Comparison of ENCODE assay signal across 12 mouse cellular contexts in genomic region chr1:160746786-160747185, GRCm38 (mm10). TPM values are rescaled to one million over a fixed set of nuclear protein-coding genes. Genes with fewer than 3 reads are reported as not detected.
DNase-seq lines count a peak whose midpoint lies in the region; ATAC-seq and TF ChIP-seq lines count a peak whose summit lies in the region.
"Had no signal": no experiment of that assay in that cellular context is flagged by ENCODE, and none has a peak within 500 bp of the region (broad histone marks: within the 10 kb centered on the region; RNA-seq: fewer than 3 reads in every experiment).

No protein-coding gene starts in this region.

- no peaks in the 10 kb centered on the region for H3K4me1 ChIP-seq in kidney, embryonic 14.5 days (ENCODE audit: control insufficient read depth, insufficient read depth, low read length)
- 0 out of 2 replicates have a peak, but pooled peaks cover 3% of the 10 kb centered on the region for H3K4me1 ChIP-seq in lung, postnatal 0 days (ENCODE audit: insufficient read depth, low read depth, low read length)

- no peak overlapping the region for H3K27ac ChIP-seq in kidney, embryonic 14.5 days (ENCODE audit: low read depth, low read length)
- no peak overlapping the region for H3K27ac ChIP-seq in lung, postnatal 0 days (ENCODE audit: low read length)
- H3K27ac ChIP-seq: limb, embryonic 13.5 days had no signal

- ATAC-seq in kidney, embryonic 14.5 days (ENCODE audit: low FRiP score, low TSS enrichment), result no peak
- no peak for ATAC-seq in lung, postnatal 0 days
- ATAC-seq: intestine, embryonic 16.5 days had no signal

- no peak for TF ChIP-seq EP300 in lung, postnatal 0 days (IDR thresholded peaks at IDR 0.05)

- DNase-seq in kidney, adult 18-20 months, result peak; percentile 14
- DNase-seq in brain, adult 2 months (ENCODE audit: low read depth, low spot score), result peak; percentile 20
- peak; percentile 15 to 39 for DNase-seq in heart, adult 9 months (ENCODE audit: low spot score in 2 of 2)
- DNase-seq in lung, postnatal 0 days (ENCODE audit: low spot score), result peak; percentile 38
- no peak for DNase-seq in urinary bladder, postnatal 10 days (ENCODE audit: low spot score)
- no peak for DNase-seq in adipocyte (ENCODE audit: low spot score)
- DNase-seq: right cerebral cortex, postnatal 14 days had no signal

- H3K4me2 ChIP-seq in kidney, embryonic 14.5 days (replicated peaks; ENCODE audit: low read depth, low read length), result no peak overlapping the region
- no peak overlapping the region for H3K4me2 ChIP-seq in lung, postnatal 0 days (replicated peaks; ENCODE audit: low read depth, low read length)
- H3K4me2 ChIP-seq: limb, embryonic 13.5 days had no signal

- WGBS in kidney, embryonic 14.5 days, result 42% methylated on average over 7 of the region's 7 CpGs
- 19% methylated on average over 7 of the region's 7 CpGs for WGBS in lung, postnatal 0 days

- no peak overlapping the region for H3K9ac ChIP-seq in kidney, embryonic 14.5 days (ENCODE audit: low read depth, low read length)
- H3K9ac ChIP-seq in lung, postnatal 0 days (replicated peaks; ENCODE audit: low read depth), result no peak overlapping the region
- H3K9ac ChIP-seq: limb, embryonic 13.5 days had no signal

- no peaks in the 10 kb centered on the region for H3K9me3 ChIP-seq in kidney, embryonic 14.5 days (ENCODE audit: control insufficient read depth, low read length)
- H3K9me3 ChIP-seq in lung, postnatal 0 days (ENCODE audit: low read length), result no peaks in the 10 kb centered on the region
- H3K9me3 ChIP-seq: G1E; limb, embryonic 13.5 days had no signal

- no peaks in the 10 kb centered on the region for H3K27me3 ChIP-seq in kidney, embryonic 14.5 days (ENCODE audit: control insufficient read depth, insufficient read depth, low read length)
- no peaks in the 10 kb centered on the region for H3K27me3 ChIP-seq in lung, postnatal 0 days (replicated peaks; ENCODE audit: insufficient read depth, low read length)
- H3K27me3 ChIP-seq: limb, embryonic 13.5 days had no signal

- no peak for TF ChIP-seq CTCF in lung, postnatal 0 days (IDR thresholded peaks at IDR 0.05)

- H3K4me3 ChIP-seq in kidney, embryonic 14.5 days (ENCODE audit: low read length), result no peak overlapping the region
- H3K4me3 ChIP-seq in lung, postnatal 0 days (ENCODE audit: low read depth, low read length), result no peak overlapping the region
- H3K4me3 ChIP-seq: limb, embryonic 13.5 days; myocyte had no signal

- H3K36me3 ChIP-seq in kidney, embryonic 14.5 days (ENCODE audit: control insufficient read depth, insufficient read depth, low read length), result no peaks in the 10 kb centered on the region
- H3K36me3 ChIP-seq in lung, postnatal 0 days (ENCODE audit: insufficient read depth, low read length), result no peaks in the 10 kb centered on the region
- H3K36me3 ChIP-seq: limb, embryonic 13.5 days had no signal

RNA-seq across cellular contexts. Expression of gene Rabgap1l, which starts 46.2 kb away (rescaled TPM):
- 9.9 and 13.2 TPM in 2 replicates for polyA plus RNA-seq in kidney, embryonic 14.5 days (2014; fragmentation: Nextera tagmentation; extraction: Ambion mirVana)
- polyA plus RNA-seq in lung, postnatal 0 days (2015; fragmentation: Nextera tagmentation; extraction: Ambion mirVana), result 31.4 and 42.0 TPM in 2 replicates

Comparison
In these comparisons a context has a peak if more than half of its experiments do, and no peak if none do; other contexts are left out.
1. DNase-seq: peak in kidney, adult 18-20 months (single experiment), brain, adult 2 months (single experiment), heart, adult 9 months (2 of 2) and lung, postnatal 0 days (single experiment); none in urinary bladder, postnatal 10 days (single experiment) and adipocyte (single experiment).